Mouse (Mus musculus) cerebellum, adult 2 months (tissue): ENCODE measurements at regions not wholly inside any gene's neighbourhood (a gene's known extent, or its start where the extent isn't known, plus 50 kb on each side); places are given as distances from the start of the nearest gene placed in this dataset.

ENCODE experiments used
- DNase-seq, 2 experiments: peaks; one replicate each; pipeline ENCODE4 v3.0.0; 2021
- H3K27ac ChIP-seq: fragments of 200-500 bp; 2 replicates; pipeline ENCODE4 v1.5.1; 2012; ENCODE audit warnings: low read length, control low read depth, inconsistent platforms; ENCODE audit not compliant: insufficient read depth
- H3K27me3 ChIP-seq: fragments of 200-500 bp; 2 replicates; pipeline ENCODE4 v1.6.1; 2012; ENCODE audit warnings: inconsistent platforms, mild to moderate bottlenecking, low read length, moderate library complexity; ENCODE audit not compliant: control insufficient read depth, insufficient read depth
- H3K4me1 ChIP-seq: fragments of 200-500 bp; 2 replicates; pipeline ENCODE4 v1.6.1; 2011; ENCODE audit warnings: low read length; ENCODE audit not compliant: control insufficient read depth, insufficient read depth
- H3K4me3 ChIP-seq: fragments of 200-500 bp; replicated peaks from 2 replicates; pipeline ENCODE3; 2011; ENCODE audit warnings: mild to moderate bottlenecking, low read depth, low read length, control low read depth; ENCODE audit not compliant: insufficient read depth
- CTCF ChIP-seq: fragments of 200-500 bp; IDR thresholded peaks from 2 replicates; pipeline ENCODE4 v1.5.1; 2011; ENCODE audit warnings: low read depth, mild to moderate bottlenecking, control low read depth, low read length, moderate library complexity, borderline replicate concordance; ENCODE audit not compliant: insufficient read depth
- POLR2A ChIP-seq: fragments of 200-500 bp; IDR thresholded peaks from 2 replicates; pipeline ENCODE4 v1.6.1; 2011; ENCODE audit warnings: low read length, control low read depth, borderline replicate concordance; ENCODE audit not compliant: insufficient read depth
- WGBS: fragments of 180-500 bp; shearing (Covaris S2); methylation state at CpG from one replicate; pipeline ENCODE4 v1.1.7; 2018; 5-methylcytosine and 5-hydroxymethylcytosine counted together

GRCm38 (mm10) chr13:83978541-83978940, 243.6 kb upstream of the Tmem161b start:
- no peak overlapping the region for H3K4me3 ChIP-seq
- no peaks in the 10 kb centered on the region for H3K4me1 ChIP-seq
- no peaks in the 10 kb centered on the region for H3K27me3 ChIP-seq
- DNase-seq = no peak
- no peak overlapping the region for H3K27ac ChIP-seq
- TF ChIP-seq CTCF (no peak), POLR2A (no peak)

GRCm38 (mm10) chr13:83979535-83979934, 242.6 kb upstream of the Tmem161b start:
- Histone ChIP-seq H3K27ac (no peak overlapping the region), H3K27me3 (no peaks in the 10 kb centered on the region), H3K4me1 (no peaks in the 10 kb centered on the region), H3K4me3 (no peak overlapping the region)
- DNase-seq = no peak
- no peak for TF ChIP-seq POLR2A
- TF ChIP-seq CTCF = no peak

- H3K4me3 ChIP-seq = peak overlapping the region; percentile 6
- peak; percentile 46 for DNase-seq
- no peaks in the 10 kb centered on the region for H3K27me3 ChIP-seq
- H3K27ac ChIP-seq = no peak overlapping the region; the same call in 1 of the 2 replicates
- TF ChIP-seq CTCF (no peak), POLR2A (no peak)
- 43% methylated on average over 10 of the region's 10 CpGs for WGBS
- peaks cover 8% of the 10 kb centered on the region; the same call in 1 of the 2 replicates for H3K4me1 ChIP-seq
Observed at GRCm38 (mm10) chr13:83984651-83985331, 237.3 kb upstream of the Tmem161b start.

GRCm38 (mm10) chr13:83987746-83988423, 234.2 kb upstream of the Tmem161b start:
- TF ChIP-seq POLR2A = peak; percentile 52; the same call in 1 of the 2 replicates
- TF ChIP-seq CTCF = no peak
- Histone ChIP-seq H3K4me1 (peaks cover 11% of the 10 kb centered on the region; the same call in 1 of the 2 replicates), H3K27me3 (no peaks in the 10 kb centered on the region), H3K4me3 (peak overlapping the region; percentile 57), H3K27ac (peak overlapping the region; percentile 57)
- WGBS = 2% methylated on average over 11 of the region's 11 CpGs
- DNase-seq = peak; percentile 80 to 86

- 20% methylated on average over 4 of the region's 4 CpGs for WGBS
- peak; percentile 34 to 52 for DNase-seq
- H3K27ac ChIP-seq = peak overlapping the region; percentile 86
Observed at GRCm38 (mm10) chr13:83988517-83988916, 233.6 kb upstream of the Tmem161b start.

GRCm38 (mm10) chr13:83997599-83998369, 224.3 kb upstream of the Tmem161b start:
- TF ChIP-seq POLR2A (no peak), CTCF (no peak)
- 54% methylated on average over 12 of the region's 12 CpGs for whole genome bisulfite sequencing
- Histone ChIP-seq H3K27me3 (no peaks in the 10 kb centered on the region), H3K4me3 (no peak overlapping the region), H3K4me1 (no peaks in the 10 kb centered on the region), H3K27ac (no peak overlapping the region)
- DNase-seq = no peak

More at GRCm38 (mm10) chr13:83988517-83988916, 233.6 kb upstream of the Tmem161b start:
- TF ChIP-seq POLR2A (no peak), CTCF (no peak)
- H3K27me3 ChIP-seq = no peaks in the 10 kb centered on the region
- peaks cover 11% of the 10 kb centered on the region; the same call in 1 of the 2 replicates for H3K4me1 ChIP-seq
- H3K4me3 ChIP-seq = no peak overlapping the region

GRCm38 (mm10) chr13:84021771-84022170, 200.3 kb upstream of the Tmem161b start:
- Histone ChIP-seq H3K4me1 (peaks cover 3% of the 10 kb centered on the region; the same call in 1 of the 2 replicates), H3K27ac (no peak overlapping the region), H3K27me3 (no peaks in the 10 kb centered on the region), H3K4me3 (no peak overlapping the region)
- DNase-seq = no peak
- WGBS = 85% methylated on average over 7 of the region's 7 CpGs
- TF ChIP-seq CTCF (no peak), POLR2A (no peak)
